Mouse (Mus musculus) kidney, postnatal 36 days (tissue): ENCODE data around the gene Ripk1.
"Not testable (repeated sequence)": the region's sequence is repeated elsewhere in the genome, so short reads cannot be mapped to it uniquely, and the experiment has no call there.

ENCODE experiments used
- DNase-seq, 2 experiments: peaks; one replicate each; pipeline ENCODE4 v3.0.0; 2021 to 2022; ENCODE audit warnings: mixed read lengths in 2 of 2

Gene Ripk1

DNA sequence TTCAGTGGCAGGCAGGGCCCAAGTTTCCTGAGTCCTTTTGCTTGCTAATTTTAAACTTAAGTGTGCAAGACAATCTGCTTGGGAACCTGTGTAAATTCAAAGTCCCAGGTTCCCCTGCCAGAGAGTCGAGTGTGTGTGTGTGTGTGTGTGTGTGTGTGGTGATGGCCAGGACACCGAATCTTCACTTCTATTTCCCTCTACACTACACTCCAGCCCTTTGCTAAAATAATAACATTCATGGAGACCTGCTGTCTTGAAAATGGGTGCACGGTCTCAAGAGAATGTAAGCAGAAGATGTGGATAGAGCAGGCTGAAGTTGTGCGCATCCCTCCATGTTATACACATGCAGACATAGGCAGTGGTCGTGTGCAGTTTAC is 35.9 kb downstream of the Ripk1 start:
- peak in 1 of 2 experiments; percentile 41 for DNase-seq

GRCm38 (mm10) chr13:34038901-34039341 is 36.8 kb downstream of the Ripk1 start:
- DNase-seq = peak; percentile 70 to 80

DNA sequence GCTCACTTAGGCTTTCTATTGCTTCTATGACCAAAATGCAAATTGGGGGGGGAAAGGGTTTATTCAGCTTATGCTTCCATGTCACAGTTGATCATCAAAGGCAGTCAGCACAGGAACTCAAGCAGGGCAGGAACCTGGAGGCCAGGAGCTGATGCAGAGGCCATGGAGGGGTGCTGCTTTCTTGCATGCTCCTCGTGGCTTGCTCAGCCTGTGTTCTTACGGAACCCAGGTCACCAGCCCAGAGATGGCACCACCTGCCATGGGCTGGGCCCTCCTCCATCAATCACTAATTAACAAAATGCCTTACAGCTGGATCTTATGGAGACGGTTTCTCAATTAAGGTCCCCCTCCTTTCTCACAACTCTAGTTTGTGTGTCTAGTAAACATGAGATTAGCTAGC is 37.9 kb downstream of the Ripk1 start:
- DNase-seq = peak in 1 of 2 experiments; percentile 64

DNA sequence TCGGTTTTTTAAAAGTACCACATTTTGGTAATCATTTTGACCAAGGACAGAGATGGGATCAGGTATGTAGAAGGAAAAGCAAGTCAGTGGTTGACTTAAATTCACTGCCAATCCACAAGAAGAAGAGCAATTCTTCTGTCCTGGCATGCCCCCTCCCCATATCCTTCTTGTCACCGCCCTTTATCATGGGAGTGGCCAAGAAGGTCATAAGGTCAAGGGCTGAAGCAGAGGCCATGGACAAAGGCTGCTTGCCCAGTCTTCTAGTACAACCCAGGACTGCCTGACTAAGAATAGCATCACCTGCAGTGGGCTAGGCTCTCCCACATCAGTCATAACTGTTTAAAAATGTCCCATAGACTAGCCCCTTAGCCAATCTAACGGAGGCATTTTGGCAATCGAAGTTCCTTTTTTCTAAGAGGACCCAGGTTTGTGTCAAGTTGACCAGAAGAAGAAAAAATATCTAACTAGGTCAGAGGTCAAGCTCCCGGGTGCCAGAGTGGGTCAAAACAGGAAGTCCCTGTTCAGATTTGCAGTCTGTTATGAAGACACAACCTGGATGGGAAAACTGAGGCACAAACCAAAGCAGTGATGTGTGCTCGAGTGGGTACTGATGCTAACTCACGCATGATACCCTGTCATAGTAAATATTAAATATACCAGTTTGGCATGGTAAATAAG is 41.7 kb downstream of the Ripk1 start:
- no peak for DNase-seq

DNA sequence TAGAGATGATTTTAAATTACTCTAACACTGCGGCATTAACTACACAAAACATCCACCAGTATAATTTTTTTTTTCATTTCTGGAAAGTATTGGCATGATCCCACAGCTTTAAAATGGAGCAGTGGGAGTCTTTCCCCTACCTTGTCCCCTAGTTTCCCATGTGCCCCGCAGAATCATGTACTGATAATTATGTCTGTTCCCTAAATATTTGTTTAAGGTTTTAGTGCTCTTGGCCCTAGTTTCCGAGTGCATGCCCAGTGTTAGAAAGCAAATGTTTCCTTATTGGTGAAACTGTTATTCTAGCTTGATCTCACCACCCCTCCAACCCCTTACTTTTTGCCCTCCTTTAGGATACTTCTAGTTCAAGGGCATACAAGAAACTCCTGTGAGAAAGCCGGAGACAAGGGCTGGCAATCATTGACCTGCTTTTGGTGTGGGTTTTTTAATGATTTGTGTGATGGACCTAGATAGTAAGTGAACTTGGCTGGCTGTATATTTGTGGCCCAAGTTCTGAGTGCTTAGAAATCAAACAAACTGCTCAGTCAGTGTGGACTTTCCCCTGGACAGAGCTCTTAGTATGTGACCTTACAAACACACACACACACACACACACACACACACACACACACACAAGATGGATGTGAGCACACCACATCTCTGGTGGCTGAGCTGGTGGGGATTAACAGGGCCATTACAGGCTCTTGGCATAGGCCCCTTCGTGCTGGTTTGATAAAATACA is 43.5 kb downstream of the Ripk1 start:
- DNase-seq = peak; percentile 79 to 89

- DNase-seq = peak; percentile 92 to 95
Observed at GRCm38 (mm10) chr13:34046421-34047012, 44.4 kb downstream of the Ripk1 start.

DNA sequence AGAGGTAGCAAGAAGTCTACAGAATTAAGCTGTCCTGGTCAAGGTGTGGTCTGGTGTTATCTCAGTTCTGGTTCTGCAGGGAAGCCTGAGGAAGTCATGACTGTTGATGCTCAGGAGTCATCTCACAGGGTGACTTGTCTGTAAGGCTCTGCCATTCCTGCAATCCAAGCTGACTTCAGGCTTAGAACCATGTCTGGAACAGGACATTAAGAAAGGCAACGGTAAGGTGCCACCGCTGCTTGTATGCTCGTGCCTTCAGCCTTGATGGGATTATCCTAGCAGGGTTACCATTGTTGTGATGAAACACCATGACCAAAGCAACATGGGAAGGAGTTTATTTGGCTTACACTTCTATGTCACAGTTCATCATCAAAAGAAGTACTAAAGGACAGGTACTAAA is 45.4 kb downstream of the Ripk1 start:
- DNase-seq = no peak

DNA sequence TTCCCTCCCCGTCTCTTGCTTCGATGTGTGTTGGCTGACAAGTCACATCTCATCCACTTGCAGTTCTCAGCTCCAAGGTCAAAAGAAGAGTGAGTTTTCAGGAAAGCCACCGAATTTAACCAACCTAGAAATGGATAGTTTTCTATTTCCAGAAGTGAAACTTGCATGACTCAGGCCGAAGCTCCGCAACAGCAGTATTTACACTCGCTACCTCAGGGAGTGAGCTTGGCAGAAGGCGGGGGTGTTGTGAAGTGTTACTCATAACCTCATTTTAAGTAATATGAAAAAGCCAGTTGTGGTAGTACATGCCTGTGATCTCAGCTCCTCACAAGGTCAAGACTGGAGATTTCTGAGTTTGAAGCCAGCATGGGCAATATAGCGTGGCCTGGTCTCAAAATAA is 48.3 kb downstream of the Ripk1 start:
- no peak for DNase-seq

GRCm38 (mm10) chr13:34051692-34052091 is 49.5 kb downstream of the Ripk1 start:
- DNase-seq = no peak

DNA sequence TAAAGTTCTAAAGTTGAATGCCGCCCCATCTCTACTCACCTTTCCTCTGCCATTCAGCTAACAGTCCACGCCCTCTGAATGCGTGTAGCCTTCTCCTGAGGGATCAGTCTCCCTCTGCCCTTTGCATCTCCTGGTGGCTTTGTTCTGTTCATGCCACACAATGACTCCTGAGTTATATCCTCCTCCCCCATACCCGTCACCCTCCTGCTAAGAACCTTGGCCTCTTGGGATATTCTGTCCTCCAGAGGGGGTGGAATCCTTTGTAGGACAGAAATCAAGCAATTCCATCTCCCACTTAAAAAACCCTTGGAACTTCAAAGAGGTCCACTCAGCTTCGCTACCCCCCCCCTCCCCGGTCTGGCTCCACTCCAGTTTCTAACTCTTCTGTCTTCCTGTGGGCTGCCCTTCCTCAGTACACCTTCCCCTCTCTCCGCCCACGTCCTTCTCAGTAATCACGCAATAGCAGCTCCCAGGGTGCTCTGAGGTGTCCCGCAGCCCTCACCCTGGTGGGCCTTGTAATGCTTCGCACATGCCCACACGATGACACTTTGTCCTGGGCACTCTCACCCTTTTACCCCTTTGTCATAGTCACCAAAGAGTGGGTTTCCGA is 51.6 kb downstream of the Ripk1 start:
- no peak for DNase-seq

- peak in 1 of 2 experiments; percentile 44 for DNase-seq
Observed at GRCm38 (mm10) chr13:34054391-34054790, 52.2 kb downstream of the Ripk1 start.

GRCm38 (mm10) chr13:34054983-34055382 is 52.8 kb downstream of the Ripk1 start:
- peak in 1 of 2 experiments; percentile 71 for DNase-seq

GRCm38 (mm10) chr13:34057252-34057651 is 55.1 kb downstream of the Ripk1 start:
- no peak for DNase-seq

GRCm38 (mm10) chr13:34060061-34060460 is 57.9 kb downstream of the Ripk1 start:
- DNase-seq = no peak

- no peak for DNase-seq
Observed at GRCm38 (mm10) chr13:34062466-34062865, 60.3 kb downstream of the Ripk1 start.

GRCm38 (mm10) chr13:34066351-34066750 is 64.2 kb downstream of the Ripk1 start:
- no peak for DNase-seq

DNA sequence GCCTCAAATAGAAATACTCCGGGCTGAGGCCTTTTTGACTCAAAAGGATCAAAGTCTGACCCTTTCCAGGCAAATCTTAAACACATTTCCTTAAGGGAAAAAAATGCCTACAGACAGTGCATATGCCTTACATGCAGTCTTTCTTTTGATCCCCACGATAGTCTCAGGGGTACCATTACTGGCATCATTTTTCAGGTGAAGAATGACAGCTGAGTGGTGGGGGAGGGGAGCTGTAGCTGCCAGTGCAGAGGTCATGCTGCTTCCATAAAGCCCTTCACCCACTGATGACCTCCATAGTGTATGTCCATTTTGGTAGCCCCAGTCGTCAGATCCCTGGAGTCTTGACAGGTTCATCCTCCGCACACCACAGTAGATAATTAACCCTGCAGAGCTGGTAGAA is 68.1 kb downstream of the Ripk1 start:
- DNase-seq = no peak

DNA sequence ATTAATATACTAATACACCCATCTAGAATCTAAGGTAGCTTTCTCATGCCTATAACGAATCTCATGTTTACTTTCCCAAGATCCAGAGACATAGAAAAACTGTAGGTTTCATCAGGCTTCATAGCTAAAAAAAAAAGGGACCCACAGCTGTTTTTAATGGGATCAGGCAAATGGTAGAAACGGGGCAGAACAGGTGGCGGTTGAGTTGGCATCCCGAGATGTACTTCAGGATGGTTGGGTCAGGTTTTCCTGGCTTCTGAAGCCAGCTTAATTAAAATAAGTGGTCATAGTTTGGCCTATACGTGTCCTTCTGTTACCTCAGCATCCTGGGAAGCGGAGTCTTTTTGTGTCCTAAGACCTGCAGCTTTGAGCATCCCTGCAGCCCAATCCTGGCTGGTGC is 69.7 kb downstream of the Ripk1 start:
- no peak for DNase-seq

- no peak for DNase-seq
Observed at GRCm38 (mm10) chr13:34072847-34073246, 70.7 kb downstream of the Ripk1 start.

DNA sequence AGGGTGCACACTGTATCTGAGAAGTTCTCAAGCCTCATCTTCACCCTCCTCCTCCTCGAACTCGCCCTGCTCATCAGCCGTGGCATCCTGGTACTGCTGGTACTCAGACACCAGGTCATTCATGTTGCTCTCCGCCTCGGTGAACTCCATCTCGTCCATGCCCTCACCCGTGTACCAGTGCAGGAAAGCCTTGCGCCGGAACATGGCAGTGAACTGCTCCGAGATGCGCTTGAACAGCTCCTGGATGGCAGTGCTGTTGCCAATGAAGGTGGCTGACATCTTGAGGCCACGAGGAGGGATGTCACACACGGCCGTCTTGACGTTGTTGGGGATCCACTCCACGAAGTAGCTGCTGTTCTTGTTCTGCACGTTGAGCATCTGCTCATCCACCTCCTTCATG is 72.3 kb downstream of the Ripk1 start:
- not testable (repeated sequence) for DNase-seq

DNA sequence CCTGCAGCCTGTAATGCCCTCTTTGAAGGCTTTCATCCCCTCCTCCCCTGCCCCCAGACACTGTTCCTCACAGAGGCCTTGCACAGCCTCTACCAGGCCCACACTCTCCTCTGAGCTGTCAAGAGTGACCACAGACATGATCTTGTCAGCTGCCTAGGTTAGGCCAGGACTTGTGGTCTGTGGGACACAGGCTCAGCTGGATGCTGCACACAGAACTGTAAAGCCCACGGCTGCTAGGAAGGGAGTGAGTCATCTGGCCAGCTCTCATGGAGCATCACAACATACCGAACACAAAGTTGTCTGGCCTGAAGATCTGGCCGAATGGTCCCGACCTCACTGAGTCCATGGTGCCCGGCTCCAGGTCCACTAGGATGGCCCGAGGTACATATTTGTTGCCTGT is 73.7 kb downstream of the Ripk1 start:
- DNase-seq = not testable (repeated sequence)

DNA sequence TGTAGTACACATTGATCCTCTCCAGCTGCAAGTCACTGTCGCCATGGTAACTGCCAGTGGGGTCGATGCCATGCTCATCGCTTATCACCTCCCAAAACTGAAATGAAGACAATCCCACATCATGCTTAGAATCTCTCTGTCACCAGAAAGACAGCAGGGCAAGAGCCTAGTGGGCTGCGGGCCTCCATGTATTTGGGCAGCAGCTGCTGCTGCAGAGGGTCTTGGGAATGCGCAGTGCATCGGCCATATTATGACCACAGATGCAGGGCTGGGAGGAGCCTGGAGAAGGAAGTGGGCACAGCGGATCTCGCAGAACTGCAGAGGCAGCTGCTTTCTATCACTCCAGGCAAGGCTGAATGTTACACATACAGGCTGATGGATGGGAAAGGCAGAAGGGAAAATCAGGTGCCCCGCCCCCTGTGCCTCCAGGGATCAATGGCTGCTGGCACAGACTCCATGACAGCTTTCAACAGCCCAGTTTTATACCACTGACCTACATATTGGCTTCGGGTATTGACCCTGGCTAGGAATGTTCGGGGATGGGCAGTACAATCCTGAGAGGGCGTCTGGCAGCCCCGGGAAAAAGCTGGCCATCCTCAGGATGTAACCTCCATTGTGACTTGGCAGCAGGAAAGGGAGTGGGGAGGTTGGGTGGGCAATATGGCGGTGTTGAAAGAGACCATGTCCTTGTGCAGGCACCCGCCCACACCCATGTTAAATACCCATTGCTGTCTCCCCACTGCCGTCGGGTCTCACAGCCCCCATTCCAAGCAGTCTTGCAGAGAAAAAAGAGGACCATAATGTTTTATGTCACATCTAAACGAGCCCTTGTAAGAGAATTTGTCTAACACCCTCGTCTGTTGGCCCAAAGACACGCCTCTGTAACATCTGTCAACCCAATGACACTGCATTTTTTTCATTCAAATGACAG is 74.7 kb downstream of the Ripk1 start:
- peak in 1 of 2 experiments; percentile 55 for DNase-seq
